Mouse (Mus musculus) liver, adult 2 months (tissue): ENCODE results near the gene Tbc1d8b.

Experiments used
- CTCF ChIP-seq: fragments of 200-500 bp; IDR thresholded peaks from 2 replicates; pipeline ENCODE4 v1.5.1; 2011; ENCODE audit warnings: low read depth, low read length, control low read depth
- POLR2A ChIP-seq: fragments of 200-500 bp; IDR thresholded peaks from 2 replicates; pipeline ENCODE4 v1.6.1; 2011; ENCODE audit warnings: low read length, control low read depth; ENCODE audit not compliant: insufficient read depth; ENCODE audit errors: extremely low read depth

GRCm38 (mm10) chrX:139780988-139781387, 96.2 kb downstream of the Tbc1d8b start:
- TF ChIP-seq CTCF (no peak), POLR2A (no peak)
